Comparison of ENCODE assay signal across 23 mouse cellular contexts in genomic region chr9:76532403-76532802, GRCm38 (mm10). TPM values are rescaled to one million over a fixed set of nuclear protein-coding genes. Genes with fewer than 3 reads are reported as not detected.
"Had no signal": no experiment of that assay in that cellular context is flagged by ENCODE, and none has a peak within 500 bp of the region (broad histone marks: within the 10 kb centered on the region; RNA-seq: fewer than 3 reads in every experiment).

No protein-coding gene starts in this region.

- ATAC-seq: hindbrain, embryonic 16.5 days; hindbrain, postnatal 0 days; inflammation-experienced regulatory T-cells, adult 6 months; intestine, embryonic 15.5 days; intestine, embryonic 16.5 days; intestine, postnatal 0 days had no signal

- DNase-seq: heart, postnatal 10 days; heart, postnatal 14 days; heart, postnatal 36 days; heart, postnatal 4 days; kidney, adult 11 months; kidney, adult 18-20 months; kidney, adult 2 months; kidney, adult 8-10 months; kidney, adult 9 months; kidney, postnatal 10 days; kidney, postnatal 14 days; kidney, postnatal 25 days; kidney, postnatal 36 days; kidney, postnatal 4 days had no signal

RNA-seq across cellular contexts. Expression of gene Fam83b, which starts 34.5 kb away (rescaled TPM):
- total RNA-seq: hematopoietic stem cell, adult 5-6 weeks; hindbrain, postnatal 0 days; left cerebral cortex, adult 2 months had no signal
- polyA plus RNA-seq: hindbrain, embryonic 13.5 days; inflammation-experienced regulatory T-cells, adult 6 months had no signal
